Mouse (Mus musculus) heart, postnatal 14 days (tissue): Measurements from ENCODE around the gene Olfr1359. TPM values are rescaled to one million over a fixed set of nuclear protein-coding genes. Genes with fewer than 3 reads are reported as not detected.
"Not testable (repeated sequence)": the region's sequence is repeated elsewhere in the genome, so short reads cannot be mapped to it uniquely, and the experiment has no call there.

ENCODE experiments used
- DNase-seq, 2 experiments: peaks; one replicate each; pipeline ENCODE4 v3.0.0; 2021 to 2022
- intact Hi-C: fragments of 180-260 bp; cut with DNase I; formaldehyde crosslinking; loops from one replicate; pipeline ENCODE4 v1.15.1; 2025
- long read RNA-seq, 2 experiments: library from polyadenylated mRNA; stranded (forward); transcript quantifications; one replicate each; pipeline ENCODE4 v2.0.0; 2021
- total RNA-seq, 2 experiments: library from RNA; stranded (reverse); gene quantifications; 2 replicates each; pipeline ENCODE4 v1.2.3; 2021

Olfr1359 gene
- total RNA-seq, result not detected
- long read RNA-seq, experiment 1, result 0 reads
- long read RNA-seq, experiment 2, result 0 reads

- intact Hi-C loops, result no loop called here
- no peak for DNase-seq
Measured at GRCm38 (mm10) chr13:21697811-21698210, at the start of gene Olfr1359. Olfr1359 (plus strand) TSS chr13:21698111.

- intact Hi-C loops, result no loop called here
- no peak for DNase-seq
Measured at GRCm38 (mm10) chr13:21663286-21663685, 34.6 kb upstream of the Olfr1359 start, which contains the start of gene Olfr1361. Olfr1361 (minus strand) TSS chr13:21663386.

- intact Hi-C loops, result no loop called here
- no peak for DNase-seq
Measured at GRCm38 (mm10) chr13:21677305-21677704, 20.6 kb upstream of the Olfr1359 start, which contains the start of gene Olfr1360. Olfr1360 (minus strand) TSS chr13:21677405.

GRCm38 (mm10) chr13:21706669-21707068 is 8.8 kb downstream of the Olfr1359 start:
- DNase-seq, result no peak
- intact Hi-C loops, result no loop called here

GRCm38 (mm10) chr13:21710031-21710711 is 12.3 kb downstream of the Olfr1359 start:
- peak; percentile 88 to 93 for DNase-seq
- intact Hi-C loops, result loop anchor here (2.0 to 10.0 kb wide), 8 partner anchors 71 to 1815 kb away; partner anchors contain the start of genes Hist1h1b and Zscan12

- DNase-seq, result peak; percentile 76 to 83
- intact Hi-C loops, result loop anchor here (2.0 to 10.0 kb wide), 8 partner anchors 70 to 1814 kb away; partner anchors contain the start of genes Hist1h1b and Zscan12
Measured at GRCm38 (mm10) chr13:21710821-21711525, 13.1 kb downstream of the Olfr1359 start.

GRCm38 (mm10) chr13:21711698-21712097 is 13.8 kb downstream of the Olfr1359 start:
- intact Hi-C loops, result loop anchor here (2.0 to 10.0 kb wide), 8 partner anchors 69 to 1813 kb away; partner anchors contain the start of genes Hist1h1b and Zscan12
- no peak for DNase-seq

- intact Hi-C loops, result loop anchor here (1.0 to 10.0 kb wide), 8 partner anchors 20 to 1810 kb away; partner anchors contain the start of gene Zscan12
- DNase-seq, result peak; percentile 56 to 70
Measured at GRCm38 (mm10) chr13:21714725-21715124, 16.8 kb downstream of the Olfr1359 start.

GRCm38 (mm10) chr13:21715131-21715863 is 17.4 kb downstream of the Olfr1359 start:
- intact Hi-C loops, result loop anchor here (1.0 to 10.0 kb wide), 4 partner anchors 19 to 1810 kb away; no protein-coding TSS in a partner anchor
- DNase-seq, result no peak

GRCm38 (mm10) chr13:21715864-21716539 is 18.1 kb downstream of the Olfr1359 start, which contains the start of the genes Hist1h2bl and Hist1h2ai:
Hist1h2bl (minus strand) TSS chr13:21716143.
Hist1h2ai (plus strand) TSS chr13:21716422.
- DNase-seq, result peak; percentile 58 to 74
- intact Hi-C loops, result loop anchor here (1.0 to 10.0 kb wide), 4 partner anchors 18 to 1809 kb away; no protein-coding TSS in a partner anchor

- DNase-seq, result not testable (repeated sequence)
- intact Hi-C loops, result loop anchor here (10.0 kb wide), 3 partner anchors 218 to 1808 kb away; no protein-coding TSS in a partner anchor
Measured at GRCm38 (mm10) chr13:21716540-21717391, 18.9 kb downstream of the Olfr1359 start.

- intact Hi-C loops, result loop anchor here (10.0 kb wide), 3 partner anchors 217 to 1807 kb away; no protein-coding TSS in a partner anchor
Measured at GRCm38 (mm10) chr13:21717397-21718357, 19.8 kb downstream of the Olfr1359 start, which contains the start of gene Hist1h3h. Hist1h3h (plus strand) TSS chr13:21717659.

DNA sequence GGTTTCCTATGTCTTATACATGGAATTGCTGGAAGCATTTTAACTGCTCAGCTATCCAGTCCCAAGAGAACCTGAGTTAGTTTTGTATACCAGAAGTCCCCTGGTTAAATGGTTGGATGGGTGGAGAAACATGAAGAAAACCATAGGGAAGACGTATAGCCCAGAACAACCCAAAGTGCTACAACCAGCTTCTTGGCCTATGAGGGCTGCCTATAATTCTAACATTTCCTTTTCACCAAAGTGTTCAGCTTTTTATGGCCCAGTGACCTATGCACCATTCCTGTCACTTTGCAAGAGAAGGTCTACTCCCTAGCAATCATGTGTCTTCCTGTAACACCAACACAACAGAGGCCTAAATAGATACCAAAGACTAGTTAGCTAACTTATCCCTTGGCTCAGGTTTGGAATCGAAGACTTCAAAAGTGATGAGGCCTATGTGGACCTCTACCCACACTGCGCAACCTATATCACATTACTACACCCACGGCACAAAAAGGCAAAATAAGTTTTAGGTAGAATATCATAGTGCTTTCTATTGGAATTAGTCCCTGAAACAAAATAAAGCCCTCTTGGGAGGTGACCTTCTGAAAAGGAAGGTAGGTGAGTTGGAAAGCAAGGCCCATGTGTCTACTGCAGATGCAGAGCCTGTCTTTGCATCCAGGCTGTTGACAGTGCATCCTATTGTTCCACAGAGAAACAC is 20.6 kb downstream of the Olfr1359 start:
- intact Hi-C loops, result loop anchor here (10.0 kb wide), 3 partner anchors 216 to 1806 kb away; no protein-coding TSS in a partner anchor
- DNase-seq, result no peak

More at GRCm38 (mm10) chr13:21717397-21718357, 19.8 kb downstream of the Olfr1359 start, which contains the start of gene Hist1h3h:
- peak; percentile 68 to 77 for DNase-seq

GRCm38 (mm10) chr13:21721107-21721756 is 23.3 kb downstream of the Olfr1359 start:
- intact Hi-C loops, result not testable (repeated sequence)

GRCm38 (mm10) chr13:21721757-21722372 is 24.0 kb downstream of the Olfr1359 start, which contains the start of gene Hist1h2bm:
Hist1h2bm (plus strand) TSS chr13:21722044.
- intact Hi-C loops, result not testable (repeated sequence)
- DNase-seq, result peak; percentile 40 to 43

More at GRCm38 (mm10) chr13:21721107-21721756, 23.3 kb downstream of the Olfr1359 start:
- not testable (repeated sequence) for DNase-seq
